Mouse (Mus musculus): ENCODE results near the gene Elavl1.
"Not testable (repeated sequence)": the region's sequence is repeated elsewhere in the genome, so short reads cannot be mapped to it uniquely, and the experiment has no call there.

Gene Elavl1

DNA sequence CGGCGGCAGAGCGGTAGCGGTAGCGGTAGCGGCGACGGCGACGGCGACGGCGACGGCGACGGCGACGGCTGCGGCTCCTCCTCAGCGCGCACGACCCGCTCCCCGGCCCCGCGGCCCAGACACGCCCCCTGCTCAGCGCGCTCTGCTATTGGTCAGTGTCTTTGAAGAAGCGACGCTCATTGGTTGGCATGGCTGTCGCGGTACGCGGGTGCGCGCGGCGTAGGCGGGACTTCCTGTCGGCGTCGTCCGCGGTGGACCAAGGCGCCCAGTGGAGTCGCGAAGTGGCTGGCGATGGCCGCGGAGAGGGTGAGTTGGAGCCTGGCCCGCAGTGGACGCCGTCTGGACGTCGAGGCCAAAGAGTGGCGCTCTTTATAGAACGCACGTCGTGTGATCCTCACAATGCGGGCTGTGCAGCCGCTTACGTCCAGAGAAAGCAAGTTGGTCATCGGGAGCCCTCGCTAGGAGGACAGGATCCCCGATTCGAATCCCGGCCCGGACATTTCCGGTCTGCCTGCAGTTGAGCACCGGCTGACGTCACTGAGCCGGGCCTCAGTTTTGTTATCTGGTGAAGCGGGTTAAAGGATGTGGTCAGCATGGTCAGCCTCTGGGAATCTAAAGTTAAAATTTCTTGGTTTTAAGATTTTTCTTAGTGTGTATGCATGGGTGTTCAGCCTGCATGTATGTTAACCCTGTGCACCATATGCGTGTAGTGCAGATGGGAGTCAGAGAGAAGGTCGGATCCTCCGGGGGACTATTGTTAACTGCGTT is at the start of gene Elavl1, which contains the start of gene Ccl25:
TSS of gene Elavl1 (minus strand) at position 431 of the 768 bp plus-strand sequence.
TSS of gene Ccl25 (plus strand) at position 228 of the 768 bp plus-strand sequence.
- DNase-seq: peak; percentile 98

DNA sequence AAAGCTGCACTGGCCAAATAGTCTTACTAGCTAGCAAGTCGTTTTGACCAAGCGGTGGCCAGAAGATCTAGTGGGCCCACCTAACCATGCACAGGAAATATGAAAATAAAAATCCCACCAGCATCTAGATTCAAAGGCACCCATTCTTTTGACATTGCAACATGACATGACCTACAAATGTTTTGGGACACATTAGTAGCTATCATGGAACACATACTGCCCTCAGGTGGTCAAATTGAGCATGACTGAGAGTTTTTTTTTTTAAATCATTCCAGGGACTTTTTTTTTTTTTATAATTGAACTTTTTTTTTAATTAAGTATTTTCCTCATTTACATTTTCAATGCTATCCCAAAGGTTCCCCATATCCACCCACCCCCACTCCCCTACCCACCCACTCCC is 47.4 kb upstream of the Elavl1 start:
- DNase-seq: no peak

DNA sequence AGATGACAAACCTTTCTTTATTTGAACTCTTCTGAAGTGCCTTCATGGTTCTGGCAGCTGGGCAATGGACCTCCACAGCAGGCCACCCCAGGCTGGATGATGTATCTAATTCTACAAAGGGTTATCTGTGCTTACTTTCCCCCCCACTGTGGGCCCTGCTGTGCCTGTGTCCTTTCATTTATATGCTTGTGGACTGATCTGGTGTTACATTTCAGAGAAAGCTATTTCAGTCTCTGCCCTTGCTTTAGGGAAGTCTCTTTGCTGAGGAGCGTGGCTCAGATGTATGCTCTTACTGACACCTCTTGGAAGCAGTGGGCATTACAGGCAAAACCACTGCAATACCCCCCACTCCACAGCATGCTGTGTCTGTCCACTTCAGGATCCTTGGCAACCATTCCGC is 44.9 kb upstream of the Elavl1 start:
- DNase-seq: no peak

DNA sequence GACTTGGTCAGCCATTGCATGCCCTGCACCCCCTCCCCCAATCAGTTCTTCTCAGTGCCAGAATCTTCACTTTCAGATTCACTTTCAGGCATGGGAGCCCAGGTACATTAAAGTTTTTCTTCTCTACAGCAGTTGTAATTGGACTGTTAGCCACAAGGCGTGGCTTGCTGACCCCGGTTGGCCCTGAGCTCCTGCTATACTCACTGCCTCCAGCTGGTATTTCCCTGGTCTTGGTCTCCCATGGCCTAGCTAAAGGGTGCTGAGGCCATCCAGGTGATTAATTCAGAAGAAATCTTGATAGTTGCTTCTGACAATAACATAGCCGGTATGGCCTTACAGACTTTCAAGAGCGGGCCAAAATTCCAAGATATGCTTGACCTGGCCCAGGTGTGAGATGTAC is 43.3 kb upstream of the Elavl1 start:
- no peak for DNase-seq

DNA sequence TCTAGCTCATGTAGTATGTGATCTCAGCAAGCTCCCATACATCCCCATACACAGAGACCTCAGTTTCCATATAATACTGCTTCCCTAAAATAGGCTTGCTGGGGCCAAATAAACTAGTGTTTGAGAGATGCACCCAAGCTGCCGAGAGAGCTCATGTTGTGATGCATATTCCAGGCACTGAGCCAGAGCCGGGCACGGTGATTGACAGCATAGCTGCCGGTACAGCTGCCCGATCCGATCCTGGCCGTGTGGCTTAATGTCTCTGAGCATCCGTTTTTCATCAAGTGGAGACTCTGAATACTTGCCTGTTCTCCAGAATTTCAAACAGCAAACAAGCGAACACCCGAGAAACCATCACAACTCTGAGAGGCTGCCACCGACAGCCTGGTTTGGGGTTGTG is 42.6 kb upstream of the Elavl1 start:
- DNase-seq: peak; percentile 20

DNA sequence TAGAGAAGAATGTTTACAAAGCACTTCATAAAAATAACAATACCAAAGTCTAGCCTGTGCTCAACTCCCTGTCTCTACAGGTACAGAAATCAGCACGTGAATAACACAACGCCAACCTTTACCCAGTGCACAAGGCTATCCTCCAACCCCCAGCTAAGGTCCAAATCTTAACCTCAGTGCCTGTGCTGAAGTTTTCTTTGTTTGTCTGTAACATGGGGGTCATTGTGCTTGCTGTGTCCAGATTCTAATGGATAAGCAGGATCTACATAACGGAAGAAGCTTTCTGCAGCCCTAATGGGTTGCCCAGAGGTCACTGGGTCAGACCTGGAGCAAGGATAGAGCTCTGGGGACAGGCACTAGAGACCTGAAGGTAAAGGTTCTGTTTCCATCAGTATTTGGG is 41.0 kb upstream of the Elavl1 start:
- DNase-seq: no peak

DNA sequence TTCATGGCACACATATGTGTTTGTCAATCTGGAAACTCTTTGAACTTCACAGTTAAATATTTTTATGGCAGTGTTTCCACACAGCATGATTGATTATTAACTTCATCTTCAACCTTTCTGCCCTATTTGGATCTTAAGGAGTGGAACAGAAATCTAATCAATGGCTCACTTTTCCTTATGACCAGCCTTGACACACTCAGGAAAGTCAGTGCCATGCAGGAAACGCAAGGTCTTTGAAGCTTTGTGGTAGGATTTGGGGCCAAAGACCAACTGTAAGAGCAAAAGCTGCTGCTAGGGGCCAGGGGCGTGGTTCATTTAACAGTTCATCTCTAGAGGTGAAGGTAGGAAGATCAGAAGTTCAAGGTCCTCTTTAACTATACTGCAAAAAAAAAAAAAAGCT is 35.7 kb upstream of the Elavl1 start:
- no peak for DNase-seq

DNA sequence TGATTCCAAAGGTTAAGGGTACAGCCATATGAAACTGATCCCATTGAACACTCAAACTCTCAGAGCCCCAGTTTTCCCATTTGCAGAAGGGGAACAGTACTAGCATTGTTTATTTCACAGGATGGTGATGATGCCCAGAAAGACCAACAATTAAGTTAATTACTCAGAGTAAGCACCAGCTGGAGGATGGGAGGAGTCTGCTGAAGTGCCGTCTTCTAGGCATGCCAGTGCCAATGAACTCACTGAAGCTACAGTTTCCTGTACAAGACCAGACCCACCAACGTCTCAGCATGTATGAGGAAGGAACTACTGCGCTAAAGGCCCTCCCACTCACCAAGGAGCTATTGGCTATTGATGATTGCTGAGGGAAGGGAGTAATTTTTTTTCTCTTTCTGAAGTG is 34.1 kb upstream of the Elavl1 start:
- no peak for DNase-seq

DNA sequence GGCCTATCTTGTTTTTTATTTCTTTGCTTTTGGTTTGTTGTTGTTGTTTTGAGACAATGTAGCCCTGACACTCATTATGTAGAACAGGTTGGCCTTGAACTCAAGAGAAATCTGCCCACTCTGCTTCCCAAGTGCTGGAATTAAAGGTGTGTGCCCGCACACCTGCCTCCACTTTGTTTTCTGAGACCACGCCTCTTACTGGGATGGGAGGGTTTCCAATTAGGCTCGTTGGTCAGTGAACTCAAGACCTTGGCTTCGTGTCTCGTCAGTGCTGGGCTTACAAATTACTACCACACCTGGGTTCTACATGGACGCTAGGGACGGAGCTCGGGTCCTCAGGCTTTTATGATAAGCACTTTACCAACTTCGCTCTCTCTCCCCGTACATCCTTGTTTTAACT is 30.2 kb upstream of the Elavl1 start:
- DNase-seq: no peak

DNA sequence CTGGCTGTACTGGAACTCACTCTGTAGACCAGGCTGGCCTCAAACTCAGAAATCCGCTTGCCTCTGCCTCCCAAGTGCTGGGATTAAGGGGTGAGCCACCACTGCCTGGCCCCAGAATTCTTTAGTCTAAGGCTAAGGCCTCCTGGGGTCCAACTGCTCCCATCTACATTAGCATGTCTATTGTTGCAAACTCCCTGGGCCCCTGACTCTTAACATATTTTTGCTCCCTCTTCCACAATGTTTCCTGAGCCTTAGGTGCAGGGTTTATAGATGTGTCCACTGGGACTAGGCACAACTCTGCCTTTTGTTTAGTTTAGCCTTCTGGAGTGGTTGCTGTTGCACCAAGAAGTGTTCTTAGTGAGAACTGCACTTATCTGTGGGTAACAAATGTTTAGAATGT is 29.3 kb upstream of the Elavl1 start:
- no peak for DNase-seq

DNA sequence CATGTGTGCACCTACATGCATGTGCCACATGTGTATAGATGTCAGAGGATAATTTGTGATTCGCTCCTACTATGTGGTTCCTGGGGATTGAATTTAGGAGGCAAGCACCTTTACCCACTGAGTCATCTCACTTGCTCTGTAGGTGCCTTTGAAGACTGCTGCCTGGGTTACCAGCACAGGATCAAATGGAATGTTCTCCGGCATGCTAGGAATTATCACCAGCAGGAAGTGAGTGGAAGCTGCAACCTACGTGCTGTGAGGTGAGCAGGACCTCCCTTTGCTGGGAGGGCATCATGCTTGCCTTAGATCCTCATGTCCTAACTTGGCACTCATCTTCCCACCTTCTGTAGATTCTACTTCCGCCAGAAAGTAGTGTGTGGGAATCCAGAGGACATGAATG is 28.5 kb upstream of the Elavl1 start:
- no peak for DNase-seq

DNA sequence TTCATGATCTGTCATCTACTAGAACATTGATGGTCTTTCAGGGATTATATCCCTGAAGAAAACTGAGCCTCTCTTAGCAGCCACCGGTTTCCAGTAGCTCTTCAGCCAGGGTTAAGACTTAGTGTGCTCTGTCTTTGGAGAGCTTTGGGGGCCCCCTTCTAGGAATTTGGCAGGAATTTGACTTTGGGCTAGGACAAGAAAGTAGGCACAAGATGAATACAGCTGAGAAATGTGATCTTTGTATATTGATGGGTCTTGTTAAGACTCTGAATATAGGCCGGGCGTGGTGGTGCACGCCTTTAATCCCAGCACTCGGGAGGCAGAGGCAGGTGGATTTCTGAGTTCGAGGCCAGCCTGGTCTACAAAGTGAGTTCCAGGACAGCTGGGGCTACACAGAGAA is 27.3 kb upstream of the Elavl1 start:
- not testable (repeated sequence) for DNase-seq

DNA sequence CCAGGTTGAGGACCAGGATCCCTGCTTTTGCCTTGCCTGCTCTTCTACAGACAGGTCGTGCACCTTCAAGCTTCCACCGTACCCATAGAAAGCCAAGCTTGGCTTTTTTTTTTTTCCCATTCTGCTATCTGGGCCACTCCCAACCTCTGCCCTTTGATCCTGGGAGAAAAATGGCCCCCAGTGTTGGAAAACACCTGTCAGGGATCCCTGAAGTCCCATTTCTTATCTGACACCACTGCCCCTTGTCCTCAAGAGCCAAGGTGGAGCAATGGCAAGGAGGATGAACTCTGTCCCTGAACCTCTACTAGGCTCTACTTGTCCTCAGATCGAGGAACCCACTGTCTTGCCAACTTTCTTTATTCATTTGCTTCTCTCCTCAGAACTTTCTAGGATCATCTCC is 25.4 kb upstream of the Elavl1 start:
- no peak for DNase-seq

DNA sequence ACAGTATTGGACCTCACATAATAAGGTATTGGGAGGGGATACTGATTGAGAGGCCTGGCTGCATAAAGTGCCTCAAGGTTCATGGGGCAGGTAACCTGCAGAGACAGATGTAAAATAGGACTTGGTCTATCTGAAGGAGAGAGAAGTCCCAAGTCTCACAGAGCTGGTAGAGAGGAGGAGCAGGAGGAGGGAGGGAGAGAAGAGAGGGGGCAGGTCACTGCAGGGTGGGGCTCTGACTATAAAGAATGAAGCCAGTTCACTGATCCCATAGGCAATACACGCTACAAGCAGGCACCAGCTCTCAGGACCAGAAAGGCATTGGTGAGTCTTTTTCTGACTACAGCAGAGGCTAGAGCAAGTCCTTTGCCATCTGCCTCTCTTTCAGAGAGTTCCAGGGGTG is 24.1 kb upstream of the Elavl1 start:
- no peak for DNase-seq

DNA sequence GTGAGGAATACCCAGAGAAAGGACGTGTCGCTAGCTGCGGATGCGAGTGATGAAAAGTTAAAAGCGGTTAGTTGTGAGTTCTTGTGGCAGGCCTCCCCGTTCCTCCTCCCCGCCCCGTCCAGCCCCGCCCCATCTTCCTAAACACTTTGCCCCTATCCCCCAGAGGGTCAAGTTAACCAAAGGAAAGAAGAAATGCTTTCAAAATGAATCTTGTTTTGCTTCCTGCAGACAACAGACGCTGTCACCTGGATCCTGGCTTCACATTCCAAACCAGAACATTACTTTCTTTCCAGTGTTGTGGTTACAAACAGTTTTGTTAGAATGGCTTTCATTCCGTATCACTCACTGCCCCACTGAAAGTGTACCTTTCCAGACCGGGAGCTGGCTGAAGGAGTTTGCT is 23.1 kb upstream of the Elavl1 start:
- DNase-seq: no peak

DNA sequence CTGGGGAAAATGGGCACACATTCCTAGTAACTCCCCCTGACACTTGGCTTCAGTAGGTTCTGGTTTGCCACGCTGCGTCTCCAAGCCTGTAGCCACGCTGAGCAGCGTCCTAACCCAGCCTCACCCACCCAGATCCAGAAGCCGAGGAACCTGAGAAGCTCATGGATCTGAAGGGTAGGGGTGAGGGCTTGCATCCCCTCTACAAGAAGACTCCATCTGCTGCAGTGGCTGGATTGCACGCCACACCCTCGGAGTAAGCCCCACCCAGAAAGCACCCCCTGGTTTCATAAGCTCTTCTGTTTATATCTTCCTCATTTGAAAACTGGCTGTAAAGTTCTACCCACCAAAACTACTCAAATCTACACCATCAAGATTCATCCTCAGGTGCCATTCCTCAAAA is 22.4 kb upstream of the Elavl1 start:
- no peak for DNase-seq

DNA sequence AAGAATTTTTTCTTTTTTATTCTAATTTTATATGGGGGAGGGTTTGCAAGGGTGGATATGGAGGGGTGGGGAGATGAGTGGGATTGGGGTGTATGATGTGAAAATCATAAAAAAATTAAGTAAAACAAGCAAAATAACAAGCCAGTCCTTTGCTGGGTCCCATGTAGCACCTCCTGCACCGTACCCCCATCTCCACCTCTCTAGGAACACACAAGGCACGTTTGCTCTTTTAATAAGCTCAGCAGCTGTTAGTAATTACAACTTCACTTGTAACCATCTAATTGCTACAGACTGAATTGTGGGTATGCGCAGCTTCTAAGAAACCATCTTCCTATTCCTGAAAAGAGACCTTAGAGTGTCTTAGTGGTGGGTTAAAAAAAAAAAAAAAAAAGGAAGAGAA is 15.0 kb upstream of the Elavl1 start:
- no peak for DNase-seq

DNA sequence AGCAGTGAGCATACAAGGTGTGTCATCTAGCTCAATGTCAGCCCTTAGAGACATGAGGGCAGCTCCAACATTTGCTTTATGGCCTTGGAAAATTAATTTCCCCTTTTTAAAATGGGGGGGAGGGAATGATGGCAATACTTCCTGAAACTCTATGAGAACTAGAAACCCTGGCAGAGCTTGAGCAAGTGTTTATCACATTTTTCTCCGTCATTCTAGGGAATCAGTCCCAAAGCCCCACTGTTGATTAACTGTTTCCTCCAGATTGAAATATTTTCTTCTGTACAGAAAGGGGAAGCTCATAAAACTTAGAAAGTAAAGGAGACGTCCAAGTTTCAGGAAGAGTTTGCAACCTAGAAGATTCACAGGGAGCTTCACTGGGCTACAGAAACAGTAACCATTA is 10.5 kb upstream of the Elavl1 start:
- DNase-seq: no peak

DNA sequence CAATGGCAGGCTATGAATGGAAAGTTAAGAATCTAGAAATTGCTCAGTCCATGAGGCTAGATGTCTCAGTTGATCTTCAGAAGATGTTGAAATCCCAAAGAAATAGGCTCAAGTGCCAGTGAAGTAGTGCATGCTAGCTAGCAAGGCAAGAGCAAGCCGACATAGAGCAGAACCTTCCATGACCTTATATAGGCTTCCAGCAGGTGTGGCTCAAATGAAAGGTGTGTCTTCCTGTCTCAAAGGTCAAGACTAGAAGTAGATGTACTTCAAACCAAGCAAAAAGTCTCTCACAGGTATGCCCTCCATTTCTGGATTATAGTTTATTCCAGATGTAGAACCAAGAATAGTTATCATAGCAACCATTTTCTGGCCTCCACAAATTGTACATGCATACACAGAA is 8.8 kb upstream of the Elavl1 start:
- no peak for DNase-seq

DNA sequence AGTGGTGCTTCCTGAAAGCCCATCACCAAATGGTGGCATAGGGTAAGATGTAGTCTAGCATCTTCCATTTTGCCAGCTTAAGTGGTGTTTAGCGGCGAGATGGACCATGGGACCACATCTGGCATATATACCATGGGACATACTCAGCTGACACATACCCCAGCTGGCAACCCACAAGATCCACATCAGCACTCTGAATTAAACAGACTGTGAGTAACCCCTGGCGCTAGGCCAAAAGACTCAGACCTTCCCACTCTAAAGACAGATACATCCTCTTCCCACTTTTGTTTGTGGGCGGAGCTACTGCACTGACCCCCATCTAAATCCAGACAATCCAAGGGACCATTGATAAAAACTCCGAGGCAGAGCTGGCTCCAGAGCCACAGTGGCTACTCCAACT is 3.8 kb upstream of the Elavl1 start:
- DNase-seq: no peak

DNA sequence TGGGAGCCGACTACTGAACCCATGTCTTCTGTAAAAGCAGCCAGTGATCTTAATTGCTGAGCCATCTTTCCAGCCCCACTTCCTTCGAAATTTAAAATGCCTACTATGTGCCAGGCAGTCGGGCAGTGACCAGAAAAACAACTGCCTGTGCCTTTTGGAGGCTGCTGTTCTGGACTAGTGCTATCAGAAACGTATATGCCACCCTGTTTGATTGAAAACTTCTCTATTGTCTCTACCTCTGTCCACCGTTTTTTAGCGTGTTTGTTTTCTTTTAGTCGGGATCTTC is 481 bp upstream of the Elavl1 start:
- DNase-seq: no peak

DNA sequence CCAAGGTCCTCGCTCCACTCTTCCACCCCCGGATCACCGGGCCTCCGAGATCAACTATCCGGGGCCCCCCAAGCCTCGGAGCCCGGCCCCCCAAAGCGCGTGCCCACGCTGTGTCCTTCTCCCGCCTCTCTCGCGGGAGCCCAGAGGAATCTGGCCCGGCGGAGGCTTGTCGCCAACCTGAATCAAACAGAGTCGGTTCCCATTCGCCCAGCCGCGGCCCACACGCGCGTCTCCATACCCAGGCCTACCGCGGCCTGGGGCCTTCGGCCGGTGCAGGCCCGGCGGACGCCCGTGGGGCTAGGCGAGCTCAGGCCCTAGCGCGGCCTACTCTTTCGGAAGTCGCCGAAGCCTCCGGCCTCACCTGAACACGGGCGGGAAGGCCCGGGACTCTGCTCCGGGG is 688 bp downstream of the Elavl1 start:
- DNase-seq: no peak

DNA sequence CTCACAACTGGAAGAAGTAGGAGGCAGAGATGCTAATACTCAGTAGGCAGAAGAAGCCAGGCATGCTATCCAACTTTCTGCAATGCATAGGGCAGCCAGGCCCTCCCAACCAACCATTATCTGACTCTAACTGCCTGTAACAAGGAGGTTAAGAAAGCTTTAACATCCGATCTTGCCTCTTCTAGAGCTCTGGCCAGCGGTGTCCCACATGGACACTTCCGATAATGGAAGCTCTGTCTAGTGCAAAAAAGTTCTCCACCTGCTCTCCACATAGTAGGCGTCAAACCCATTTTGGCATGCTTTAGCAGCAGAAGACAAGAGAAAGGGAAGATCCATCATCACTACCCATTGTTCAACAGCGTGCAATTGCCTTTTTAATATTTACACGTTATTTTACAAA is 1.3 kb downstream of the Elavl1 start:
- no peak for DNase-seq

DNA sequence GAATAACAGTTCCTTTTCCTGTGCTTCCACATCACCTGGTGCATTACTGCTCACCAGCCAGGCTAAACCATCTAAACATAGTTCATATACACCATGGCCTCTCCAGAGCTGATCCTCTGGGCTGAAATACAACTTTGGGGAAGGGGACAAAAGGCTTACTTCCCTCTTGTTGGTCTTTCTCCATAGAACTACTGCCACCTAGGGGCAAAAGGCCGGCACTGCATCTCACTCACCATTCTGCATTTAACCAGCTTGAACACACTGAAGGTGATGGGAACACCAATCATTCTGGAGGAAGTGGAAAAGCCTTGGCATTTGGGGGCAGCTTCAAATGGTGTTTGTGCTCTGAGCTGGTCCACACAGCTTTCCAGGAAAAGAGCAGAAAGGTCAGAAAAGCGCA is 2.7 kb downstream of the Elavl1 start:
- peak; percentile 62 for DNase-seq

DNA sequence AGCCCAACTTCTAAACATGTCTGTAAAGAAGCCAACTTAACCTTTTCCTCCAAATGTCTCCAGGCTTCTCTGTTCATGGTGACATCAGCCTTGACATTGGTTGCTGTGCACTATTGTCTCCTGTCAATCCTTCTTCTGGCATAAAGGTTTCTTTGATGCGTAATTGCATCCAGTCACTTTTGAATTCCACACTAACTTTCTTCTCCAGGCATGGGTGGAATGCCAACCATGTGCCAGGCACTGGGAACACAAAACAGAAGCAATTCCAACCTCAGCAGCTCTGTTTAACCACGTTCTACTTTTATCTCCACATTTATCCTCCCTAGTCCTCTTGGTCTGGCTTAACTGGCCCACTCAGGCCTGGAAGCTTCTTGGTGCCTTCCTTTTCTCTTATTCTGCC is 4.2 kb downstream of the Elavl1 start:
- DNase-seq: no peak

DNA sequence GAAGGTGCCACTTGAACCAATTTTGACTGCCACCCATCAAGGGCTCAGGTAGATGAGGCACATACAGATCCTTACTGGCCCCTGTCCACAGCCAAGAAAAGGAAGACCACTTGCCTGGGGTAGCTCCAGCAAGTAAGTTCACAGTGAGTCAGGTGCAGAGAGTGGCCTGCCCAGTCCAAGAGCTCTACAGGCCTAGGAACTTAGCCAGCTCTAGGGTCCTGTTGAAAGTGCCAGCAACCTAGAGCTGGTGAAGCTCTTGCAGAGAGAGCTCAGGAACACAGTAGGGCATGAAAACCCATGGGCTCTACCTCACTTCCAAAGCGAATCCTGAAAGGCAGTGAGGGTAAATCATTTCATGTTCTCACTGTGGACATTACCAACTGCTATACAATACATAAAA is 4.8 kb downstream of the Elavl1 start:
- no peak for DNase-seq
